Mouse (Mus musculus) adrenal gland, postnatal 0 days (tissue): Measurements from ENCODE around the gene Ugt2b38. TPM values are rescaled to one million over a fixed set of nuclear protein-coding genes. Genes with fewer than 3 reads are reported as not detected.

Experiments
- polyA plus RNA-seq: library from polyadenylated mRNA; unstranded; fragments of >200 nt; fragmentation: Nextera tagmentation; extraction: Ambion mirVana; gene quantifications from 2 replicates; pipeline ENCODE4 v1.2.1, GENCODE M21; 2015

Ugt2b38 gene
- polyA plus RNA-seq: not detected in 2 replicates

GRCm38 (mm10) chr5:87424041-87424440, at the start of gene Ugt2b38:
TSS of gene Ugt2b38 (minus strand) at chr5:87424203.

Other genes with a start within 250 kb of the Ugt2b38 start
- gene Ugt2b37, start 169.4 kb downstream of the Ugt2b38 start, polyA plus RNA-seq: not detected in 2 replicates
- gene Ugt2a3, start 87.0 kb downstream of the Ugt2b38 start, polyA plus RNA-seq: not detected in 2 replicates
- not detected in 2 replicates for gene Ugt2a2, start 58.1 kb upstream of the Ugt2b38 start, polyA plus RNA-seq
- not detected in 2 replicates for gene Gm43638, start 62.6 kb upstream of the Ugt2b38 start, polyA plus RNA-seq
- gene Ugt2a1, start 66.7 kb upstream of the Ugt2b38 start, polyA plus RNA-seq: not detected in 2 replicates
- 0.11 and 1.0 TPM in 2 replicates for gene Sult1b1, start 114.0 kb upstream of the Ugt2b38 start, polyA plus RNA-seq
- 2.1 and 2.9 TPM in 2 replicates for gene Sult1d1, start 144.8 kb upstream of the Ugt2b38 start, polyA plus RNA-seq
- gene Sult1e1, start 167.4 kb upstream of the Ugt2b38 start, polyA plus RNA-seq: 4.0 and 10.5 TPM in 2 replicates
- gene Csn1s1, start 242.0 kb upstream of the Ugt2b38 start, polyA plus RNA-seq: not detected in 2 replicates